Mouse (Mus musculus): ENCODE measurements around the gene Ptx3. TPM values are rescaled to one million over a fixed set of nuclear protein-coding genes. Genes with fewer than 3 reads are reported as not detected.

Ptx3 gene
- polyA plus RNA-seq, 1 experiment from 2014 or later: 45.4 TPM

- no peak overlapping the region for H3K4me2 ChIP-seq
- no peaks in the 10 kb centered on the region for H3K9me3 ChIP-seq
- H3K4me3 ChIP-seq (replicated peaks): no peak overlapping the region
- H3K27ac ChIP-seq: no peak overlapping the region
- no peak for ATAC-seq (ENCODE audit: low FRiP score)
- no peaks in the 10 kb centered on the region for H3K27me3 ChIP-seq
- no peak overlapping the region for H3K9ac ChIP-seq
- no peaks in the 10 kb centered on the region for H3K4me1 ChIP-seq
- no peaks in the 10 kb centered on the region for H3K36me3 ChIP-seq (replicated peaks)
Observed at GRCm38 (mm10) chr3:66240476-66240875, 20.8 kb downstream of the Ptx3 start.

- no peak overlapping the region for H3K9ac ChIP-seq
- 0 out of 2 replicates have a peak overlapping the region, but pooled peaks have one; percentile 2 for H3K27ac ChIP-seq
- WGBS: 64% methylated on average over 7 of the region's 7 CpGs
- H3K4me3 ChIP-seq (replicated peaks): no peak overlapping the region
- H3K4me1 ChIP-seq: no peaks in the 10 kb centered on the region
- no peaks in the 10 kb centered on the region for H3K27me3 ChIP-seq
- H3K36me3 ChIP-seq (replicated peaks): no peaks in the 10 kb centered on the region
- no peaks in the 10 kb centered on the region for H3K9me3 ChIP-seq
- no peak for ATAC-seq (ENCODE audit: low FRiP score)
- no peak overlapping the region for H3K4me2 ChIP-seq
Observed at GRCm38 (mm10) chr3:66251842-66252241, 32.1 kb downstream of the Ptx3 start.

GRCm38 (mm10) chr3:66254504-66255105 lies 34.9 kb downstream of the Ptx3 start:
- no peak overlapping the region for H3K27ac ChIP-seq
- H3K9ac ChIP-seq: no peak overlapping the region
- H3K9me3 ChIP-seq: no peaks in the 10 kb centered on the region
- no peak overlapping the region for H3K4me3 ChIP-seq (replicated peaks)
- no peaks in the 10 kb centered on the region for H3K27me3 ChIP-seq
- no peaks in the 10 kb centered on the region for H3K4me1 ChIP-seq
- H3K4me2 ChIP-seq: no peak overlapping the region
- WGBS: 82% methylated on average over 9 of the region's 9 CpGs
- no peak for ATAC-seq (ENCODE audit: low FRiP score)
- no peaks in the 10 kb centered on the region for H3K36me3 ChIP-seq (replicated peaks)

GRCm38 (mm10) chr3:66262319-66262718 lies 42.6 kb downstream of the Ptx3 start:
- 44% methylated on average over 5 of the region's 5 CpGs for WGBS
- Histone ChIP-seq H3K4me1 (no peaks in the 10 kb centered on the region), H3K4me3 (replicated peaks) (no peak overlapping the region), H3K9ac (no peak overlapping the region), H3K36me3 (replicated peaks) (no peaks in the 10 kb centered on the region), H3K27ac (no peak overlapping the region), H3K27me3 (no peaks in the 10 kb centered on the region), H3K4me2 (no peak overlapping the region), H3K9me3 (no peaks in the 10 kb centered on the region)
- ATAC-seq (ENCODE audit: low FRiP score): no peak

GRCm38 (mm10) chr3:66263270-66263669 lies 43.6 kb downstream of the Ptx3 start:
- Histone ChIP-seq H3K4me1 (no peaks in the 10 kb centered on the region), H3K4me3 (replicated peaks) (no peak overlapping the region), H3K36me3 (replicated peaks) (no peaks in the 10 kb centered on the region), H3K27ac (no peak overlapping the region), H3K9ac (no peak overlapping the region), H3K4me2 (no peak overlapping the region), H3K27me3 (no peaks in the 10 kb centered on the region), H3K9me3 (no peaks in the 10 kb centered on the region)
- 84% methylated on average over 4 of the region's 4 CpGs for WGBS
- ATAC-seq (ENCODE audit: low FRiP score): no peak

Other genes starting within 250 kb of the Ptx3 start
- 10.6 and 16.7 TPM in 2 replicates for gene Veph1, start 76.9 kb downstream of the Ptx3 start, polyA plus RNA-seq (2016; fragmentation: Nextera tagmentation; extraction: Ambion mirVana)

All from forebrain, embryonic 12.5 days (tissue).